Mouse (Mus musculus) brain, adult 2 months (tissue): ENCODE results near the gene Dnajb6.

Source experiments
- DNase-seq: peaks from one replicate; pipeline ENCODE4 v3.0.0; 2011; ENCODE audit warnings: low read depth, low spot score

Dnajb6 gene

DNA sequence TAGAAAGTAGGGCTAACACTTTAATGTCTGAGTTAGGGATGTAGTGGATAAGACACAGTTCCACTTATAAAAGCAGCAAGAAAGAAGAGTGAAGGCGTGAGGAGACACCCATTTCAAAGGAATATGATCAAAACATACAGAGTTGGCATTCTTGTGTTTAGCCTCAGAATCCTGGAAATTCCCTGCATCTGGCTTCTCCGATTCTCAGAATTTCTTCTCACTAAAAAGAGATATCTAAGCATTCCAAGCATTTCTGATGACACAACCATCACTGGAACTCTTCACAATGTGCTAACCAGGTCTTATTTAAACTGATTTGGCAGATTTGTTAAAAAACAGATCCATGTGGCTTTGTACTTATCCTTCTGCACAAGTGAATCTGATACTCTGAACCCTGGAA is 112.6 kb downstream of the Dnajb6 start:
- no peak for DNase-seq

DNA sequence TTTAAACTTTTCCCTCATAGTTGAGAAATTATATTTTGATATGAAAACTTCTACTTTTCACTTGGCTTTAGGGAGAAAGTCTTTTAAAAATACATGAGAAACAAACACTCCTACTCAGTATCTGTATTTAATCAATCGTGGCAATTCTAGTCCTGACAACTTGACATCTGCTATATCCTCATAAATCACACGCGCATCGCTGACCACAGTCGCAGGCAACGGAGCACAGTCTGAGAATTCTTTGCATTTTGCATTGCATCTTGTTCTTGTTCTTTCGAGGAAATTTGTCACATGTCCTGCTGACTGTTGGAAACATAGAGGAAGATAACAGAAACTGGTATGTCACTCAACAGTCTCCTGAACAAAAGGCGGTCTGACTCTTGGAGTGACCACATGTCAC is 116.9 kb downstream of the Dnajb6 start:
- no peak for DNase-seq

DNA sequence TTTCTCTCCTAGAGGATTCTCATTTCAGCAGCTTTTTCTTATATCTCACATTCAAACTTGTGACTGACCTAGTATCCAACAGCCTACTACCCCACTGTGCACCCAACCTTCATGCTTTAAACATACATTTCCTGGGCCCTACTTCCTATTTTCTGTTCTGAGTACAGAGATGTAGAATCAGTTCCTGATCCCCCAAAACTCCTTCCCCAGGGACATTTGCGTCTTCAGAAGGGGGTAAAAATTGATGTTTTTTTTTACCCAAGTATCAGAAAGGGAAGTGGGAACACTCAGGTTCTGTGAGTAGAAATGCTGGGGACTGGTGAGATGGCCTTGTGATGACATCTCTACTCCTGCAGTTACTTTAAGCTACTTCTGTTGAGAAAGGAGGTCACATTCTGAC is 117.5 kb downstream of the Dnajb6 start:
- DNase-seq, result no peak

DNA sequence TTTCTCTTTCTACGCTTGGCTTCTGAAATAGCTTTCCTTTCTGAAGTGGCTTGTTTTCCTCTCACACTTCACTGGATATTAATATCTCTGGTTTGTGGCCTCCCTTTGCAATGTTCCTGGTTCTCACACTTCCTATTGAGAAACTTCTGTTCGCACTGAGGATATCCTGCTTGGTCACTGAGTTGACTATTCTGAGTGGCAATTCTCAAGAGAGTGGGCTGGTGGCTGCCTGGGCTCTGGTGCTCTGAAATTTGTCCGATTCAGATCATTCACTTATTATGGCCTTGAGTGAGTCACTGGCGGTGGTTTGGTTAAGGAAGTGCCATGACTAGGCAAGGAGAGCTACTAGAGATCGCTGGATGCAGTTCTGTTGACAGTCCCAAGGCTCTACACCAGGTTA is 118.9 kb downstream of the Dnajb6 start:
- peak; percentile 20 for DNase-seq

DNA sequence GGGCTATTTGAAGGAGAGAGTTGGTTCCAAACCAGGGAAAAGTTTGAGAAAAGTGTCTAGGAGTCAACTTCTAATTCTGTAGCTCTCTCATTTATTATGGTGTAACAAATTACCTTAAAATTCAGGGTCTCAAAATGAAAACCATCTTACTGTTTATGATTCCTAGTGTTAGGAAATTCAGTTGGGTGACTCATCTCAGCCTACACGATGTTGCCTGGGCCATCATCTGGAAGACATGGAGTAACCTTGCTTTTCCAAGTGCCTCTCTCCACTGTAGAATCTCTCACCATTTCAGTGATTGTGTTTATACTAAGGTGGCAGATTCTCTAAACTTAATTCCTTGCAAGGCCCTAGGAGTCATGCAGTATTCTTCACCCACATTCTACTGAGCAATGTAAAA is 119.5 kb downstream of the Dnajb6 start:
- no peak for DNase-seq

DNA sequence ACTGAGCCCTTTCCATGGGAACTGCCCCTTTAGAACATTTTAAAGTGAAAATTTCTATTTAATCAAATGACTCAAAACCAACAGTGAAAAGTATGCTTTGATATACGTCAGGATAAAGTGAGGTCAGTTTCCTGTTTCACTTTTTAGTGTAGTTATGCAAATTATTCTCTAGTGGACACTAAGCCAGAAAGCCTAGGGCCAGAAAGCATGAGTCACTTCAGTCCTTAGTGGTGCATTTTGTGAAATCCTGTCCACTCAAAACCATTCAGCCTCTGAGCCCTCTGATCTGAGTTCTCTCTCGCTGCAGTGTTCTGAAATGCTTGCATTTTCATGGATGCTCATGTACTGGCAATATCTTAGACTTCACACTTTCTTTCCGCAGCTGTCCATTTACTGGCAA is 126.0 kb downstream of the Dnajb6 start:
- DNase-seq, result no peak

DNA sequence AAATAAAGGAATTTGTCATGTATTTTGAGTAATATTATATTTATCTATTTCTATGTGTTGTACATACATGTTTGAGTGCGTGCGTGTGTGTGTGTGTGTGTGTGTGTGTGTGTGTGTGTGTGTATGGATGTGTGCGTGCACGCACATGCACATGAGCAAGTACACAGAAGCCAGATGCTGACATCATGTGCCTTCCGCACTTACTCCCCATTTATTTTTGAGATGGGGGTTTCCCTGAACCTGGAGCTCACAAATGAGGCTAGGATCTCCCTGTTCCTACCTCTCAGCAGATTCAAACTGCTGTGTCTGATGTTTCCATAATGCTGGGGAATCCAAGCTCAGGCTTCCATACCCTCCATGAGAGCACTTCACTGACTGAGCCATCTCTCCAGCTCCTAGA is 126.9 kb downstream of the Dnajb6 start:
- no peak for DNase-seq

DNA sequence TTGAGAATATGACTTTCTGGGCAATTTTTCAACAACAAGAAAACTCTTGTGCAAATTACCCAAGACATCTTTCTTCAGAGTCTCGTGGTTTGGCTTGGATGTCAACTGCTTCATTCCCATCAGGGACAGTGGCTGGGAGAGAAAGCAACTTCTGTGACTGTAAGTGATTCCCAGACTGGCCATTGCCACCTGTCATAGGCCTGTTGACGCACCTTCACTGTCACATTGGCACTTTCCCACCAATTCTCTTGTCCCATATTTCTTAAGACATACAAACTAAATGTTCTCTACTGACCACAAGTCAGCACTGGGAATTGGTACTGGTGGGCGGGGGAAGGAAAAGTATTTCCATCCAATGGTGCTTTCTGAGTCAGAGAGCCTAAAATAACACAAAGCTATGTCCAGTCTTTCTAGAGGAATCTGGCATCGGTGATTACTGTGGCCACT is 128.8 kb downstream of the Dnajb6 start:
- no peak for DNase-seq

DNA sequence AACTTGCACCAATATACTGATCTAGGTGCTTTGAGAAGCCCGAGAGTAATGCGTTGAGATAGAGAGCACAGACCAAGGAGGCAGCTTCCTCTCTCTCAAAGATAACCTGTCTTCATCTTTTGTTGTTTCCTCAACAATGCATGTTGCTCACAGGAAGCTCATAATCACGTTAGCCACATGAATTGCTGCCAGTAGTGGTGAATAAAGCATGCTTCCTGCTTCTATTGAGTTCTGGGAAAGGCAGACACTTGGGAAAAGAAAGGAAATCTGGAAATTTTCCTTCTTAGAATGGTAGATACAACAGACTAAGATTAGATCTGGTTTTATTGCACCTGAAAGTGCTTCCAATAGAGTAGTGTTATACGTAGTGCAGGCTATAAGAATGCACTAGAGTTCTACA is 129.5 kb downstream of the Dnajb6 start:
- no peak for DNase-seq
